Mouse (Mus musculus): ENCODE data around the gene Vps54. TPM values are rescaled to one million over a fixed set of nuclear protein-coding genes. Genes with fewer than 3 reads are reported as not detected.

The Vps54 gene
- polyA plus RNA-seq, 1 experiment from 2014 or later = 6.7 TPM

DNA sequence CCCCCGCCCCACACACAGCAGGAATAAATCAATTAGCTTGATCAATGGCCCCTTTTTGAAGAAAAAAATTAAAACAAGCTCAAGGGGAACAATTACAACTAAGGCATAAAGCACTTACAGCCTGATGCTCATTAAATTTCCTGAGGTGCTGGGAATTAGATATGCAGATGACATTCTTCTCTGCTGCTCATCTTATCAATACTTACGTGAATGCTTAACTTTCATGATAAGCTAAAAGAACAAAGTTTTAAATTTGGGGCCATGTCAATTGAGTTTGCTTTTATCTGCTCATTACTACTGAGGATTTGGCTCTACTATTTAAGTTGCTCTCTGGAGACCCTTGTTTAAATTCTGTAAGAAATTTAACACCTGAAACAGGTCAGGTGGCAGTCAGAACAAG, 109.8 kb downstream of the Vps54 start:
- H3K4me2 ChIP-seq (replicated peaks; ENCODE audit: low read depth) = no peak overlapping the region
- no peak overlapping the region for H3K27ac ChIP-seq (replicated peaks)
- ATAC-seq (ENCODE audit: low FRiP score, low TSS enrichment) = no peak

DNA sequence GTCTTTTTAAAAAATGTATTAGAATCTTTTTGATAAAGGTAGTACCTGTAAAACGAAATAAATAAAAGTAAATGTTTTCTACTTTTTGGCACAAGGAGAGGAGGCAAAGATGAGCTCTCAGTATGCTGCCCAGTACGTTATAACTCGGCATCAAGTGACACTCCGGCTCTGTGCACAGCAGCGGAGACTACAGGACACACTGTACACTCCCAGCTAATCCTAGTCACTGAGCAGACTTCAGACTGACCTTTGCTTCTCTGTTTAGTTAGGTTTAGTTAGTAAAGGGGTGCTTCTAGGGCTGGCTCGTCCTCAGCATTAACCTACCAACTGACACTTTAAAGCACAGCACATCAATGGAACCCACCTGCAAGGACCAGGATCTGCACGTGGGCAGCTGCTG, 112.2 kb downstream of the Vps54 start:
- Histone ChIP-seq H3K4me2 (replicated peaks; ENCODE audit: low read depth) (no peak overlapping the region), H3K27ac (replicated peaks) (no peak overlapping the region), H3K36me3 (ENCODE audit: control insufficient read depth, insufficient read depth, low read length) (peaks cover 12% of the 10 kb centered on the region; the same call in 1 of the 2 replicates), H3K4me3 (ENCODE audit: low read depth, low read length) (no peak overlapping the region), H3K27me3 (ENCODE audit: control insufficient read depth, insufficient read depth, low read length) (no peaks in the 10 kb centered on the region), H3K4me1 (replicated peaks; ENCODE audit: control insufficient read depth, insufficient read depth) (no peaks in the 10 kb centered on the region), H3K9ac (ENCODE audit: low read length) (no peak overlapping the region), H3K9me3 (ENCODE audit: control insufficient read depth, low read length) (no peaks in the 10 kb centered on the region)
- 86% methylated on average over 7 of the region's 7 CpGs for WGBS
- DNase-seq (ENCODE audit: low spot score) (no peak), ATAC-seq (ENCODE audit: low FRiP score, low TSS enrichment) (no peak)
- TF ChIP-seq CTCF (IDR thresholded peaks at IDR 0.05; ENCODE audit: low read depth) = no peak
- no peak for TF ChIP-seq EP300 (optimal IDR thresholded peaks at IDR 0.05)

More for the DNA sequence above, 109.8 kb downstream of the Vps54 start:
- DNase-seq (ENCODE audit: low spot score) = no peak
- WGBS = 97% methylated on average over 2 of the region's 2 CpGs
- H3K9me3 ChIP-seq (ENCODE audit: control insufficient read depth, low read length) = no peaks in the 10 kb centered on the region
- no peaks in the 10 kb centered on the region for H3K27me3 ChIP-seq (ENCODE audit: control insufficient read depth, insufficient read depth, low read length)
- no peaks in the 10 kb centered on the region for H3K4me1 ChIP-seq (replicated peaks; ENCODE audit: control insufficient read depth, insufficient read depth)
- TF ChIP-seq EP300 (optimal IDR thresholded peaks at IDR 0.05) = no peak
- no peak for TF ChIP-seq CTCF (IDR thresholded peaks at IDR 0.05; ENCODE audit: low read depth)
- no peak overlapping the region for H3K4me3 ChIP-seq (ENCODE audit: low read depth, low read length)
- peaks cover 12% of the 10 kb centered on the region; the same call in 1 of the 2 replicates for H3K36me3 ChIP-seq (ENCODE audit: control insufficient read depth, insufficient read depth, low read length)
- H3K9ac ChIP-seq (ENCODE audit: low read length) = no peak overlapping the region

DNA sequence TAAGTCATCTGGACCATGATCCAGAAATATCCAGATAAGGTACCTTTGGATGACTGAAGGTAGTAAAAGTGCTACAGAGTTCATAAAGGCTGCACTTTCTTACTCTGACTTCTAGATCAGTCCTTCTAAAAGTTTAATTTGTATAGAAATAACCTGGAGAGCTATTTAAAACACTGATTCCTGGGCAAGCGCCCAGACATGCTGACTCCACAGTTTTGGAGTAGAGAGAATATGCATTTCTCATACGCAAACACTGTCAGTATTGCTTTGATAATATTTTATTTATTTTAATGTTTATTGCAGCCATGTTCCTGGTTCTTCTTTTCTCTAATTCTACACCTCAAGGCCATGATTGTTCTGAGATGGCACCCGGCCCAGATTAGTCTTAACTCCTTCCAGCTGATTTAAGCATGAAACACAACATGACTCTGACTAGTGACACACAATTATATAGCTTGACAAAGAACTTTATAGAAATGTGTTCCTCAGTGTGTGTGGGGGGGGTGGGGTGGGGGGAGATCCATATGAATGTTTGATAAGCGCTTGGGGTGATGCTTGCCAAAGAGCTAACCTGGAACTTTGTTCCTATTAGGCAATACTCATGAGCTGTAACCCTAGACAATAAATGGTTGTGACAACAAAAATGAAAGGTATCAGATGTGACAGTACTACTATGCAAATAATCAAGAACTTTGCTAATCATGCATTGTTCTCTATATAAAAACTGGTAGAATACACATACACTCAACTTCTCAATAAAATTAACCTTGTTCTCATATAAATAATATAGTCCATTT, 124.3 kb downstream of the Vps54 start:
- DNase-seq (ENCODE audit: low spot score) = no peak
- H3K27me3 ChIP-seq (ENCODE audit: control insufficient read depth, insufficient read depth, low read length) = no peaks in the 10 kb centered on the region
- H3K4me2 ChIP-seq (replicated peaks; ENCODE audit: low read depth) = no peak overlapping the region
- no peak overlapping the region for H3K4me3 ChIP-seq (ENCODE audit: low read depth, low read length)
- TF ChIP-seq CTCF (IDR thresholded peaks at IDR 0.05; ENCODE audit: low read depth) (no peak), EP300 (optimal IDR thresholded peaks at IDR 0.05) (no peak)
- no peaks in the 10 kb centered on the region for H3K9me3 ChIP-seq (ENCODE audit: control insufficient read depth, low read length)
- H3K4me1 ChIP-seq (replicated peaks; ENCODE audit: control insufficient read depth, insufficient read depth) = no peaks in the 10 kb centered on the region
- no peak overlapping the region for H3K27ac ChIP-seq (replicated peaks)
- WGBS = 74% methylated on average over 4 of the region's 4 CpGs
- H3K9ac ChIP-seq (ENCODE audit: low read length) = no peak overlapping the region
- no peaks in the 10 kb centered on the region for H3K36me3 ChIP-seq (ENCODE audit: control insufficient read depth, insufficient read depth, low read length)
- no peak for ATAC-seq (ENCODE audit: low FRiP score, low TSS enrichment)

DNA sequence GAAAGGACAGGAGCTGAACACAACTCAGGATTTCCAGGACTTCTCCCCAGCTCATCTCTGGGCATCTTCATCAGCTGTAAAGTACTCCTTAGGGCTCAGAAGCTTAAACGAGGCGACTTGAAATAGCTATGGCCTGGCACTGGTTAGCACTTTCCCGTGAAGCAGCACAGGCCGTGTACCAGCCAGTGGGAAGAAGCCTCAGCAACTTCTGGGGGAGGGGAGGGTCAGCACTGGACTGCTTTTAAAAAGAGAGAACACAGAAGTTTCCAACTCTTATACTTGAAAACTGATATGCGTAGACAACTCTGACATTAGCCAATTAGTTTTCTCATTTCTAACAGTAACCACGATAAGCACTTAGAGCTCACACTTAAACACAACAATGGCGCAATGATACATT, 129.4 kb downstream of the Vps54 start:
- 0 out of 2 replicates have a peak, but pooled peaks cover 3% of the 10 kb centered on the region for H3K4me1 ChIP-seq (replicated peaks; ENCODE audit: control insufficient read depth, insufficient read depth)
- H3K4me2 ChIP-seq (replicated peaks; ENCODE audit: low read depth) = peak overlapping the region; percentile 64
- TF ChIP-seq CTCF (IDR thresholded peaks at IDR 0.05; ENCODE audit: low read depth) = no peak
- TF ChIP-seq EP300 (optimal IDR thresholded peaks at IDR 0.05) = no peak
- no peak for ATAC-seq (ENCODE audit: low FRiP score, low TSS enrichment)
- no peaks in the 10 kb centered on the region for H3K27me3 ChIP-seq (ENCODE audit: control insufficient read depth, insufficient read depth, low read length)
- H3K9ac ChIP-seq (ENCODE audit: low read length) = peak overlapping the region; percentile 35; the same call in 1 of the 2 replicates
- 34% methylated on average over 7 of the region's 7 CpGs for WGBS
- H3K36me3 ChIP-seq (ENCODE audit: control insufficient read depth, insufficient read depth, low read length) = no peaks in the 10 kb centered on the region
- peak overlapping the region; percentile 73 for H3K4me3 ChIP-seq (ENCODE audit: low read depth, low read length)
- H3K9me3 ChIP-seq (ENCODE audit: control insufficient read depth, low read length) = no peaks in the 10 kb centered on the region
- DNase-seq (ENCODE audit: low spot score) = peak; percentile 16
- no peak overlapping the region; the same call in 1 of the 2 replicates for H3K27ac ChIP-seq (replicated peaks)

DNA sequence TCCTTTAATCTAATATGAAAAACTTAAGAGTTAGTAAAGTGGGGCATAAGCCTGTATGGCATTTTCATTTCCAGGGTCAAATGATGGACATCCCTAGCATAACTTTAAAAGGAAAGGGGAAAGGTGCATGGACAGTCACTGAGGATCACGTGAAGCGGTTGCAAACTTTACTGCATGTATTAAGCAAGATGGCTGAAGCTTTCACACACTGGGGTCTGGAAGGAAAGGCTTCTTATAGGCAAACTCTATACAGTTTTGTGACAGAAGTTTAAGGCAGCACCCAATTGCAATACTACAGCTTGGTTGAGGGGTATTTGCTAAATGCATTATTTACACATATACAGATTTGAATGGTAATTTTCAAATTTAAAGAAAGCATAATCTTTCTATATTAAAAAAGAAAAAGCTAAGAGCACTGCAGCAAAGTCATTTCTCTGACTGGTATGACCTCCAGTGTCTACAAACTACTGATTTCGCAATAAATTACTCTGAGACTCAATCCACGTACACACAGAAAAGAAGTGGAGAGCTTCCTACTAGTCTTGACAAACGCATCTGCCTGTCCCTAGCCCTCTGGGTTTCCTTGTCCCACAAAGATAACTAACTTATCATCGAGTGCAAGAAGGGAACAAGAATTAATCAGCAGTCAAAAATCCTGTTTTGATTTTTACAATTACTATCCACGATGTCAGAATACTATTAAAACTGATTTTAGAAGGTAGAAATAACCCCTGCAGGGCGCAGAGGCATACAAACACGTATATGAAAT, 130.4 kb downstream of the Vps54 start:
- Histone ChIP-seq H3K9ac (ENCODE audit: low read length) (peak overlapping the region; percentile 87), H3K9me3 (ENCODE audit: control insufficient read depth, low read length) (no peaks in the 10 kb centered on the region), H3K4me2 (replicated peaks; ENCODE audit: low read depth) (peak overlapping the region; percentile 64), H3K4me3 (ENCODE audit: low read depth, low read length) (peak overlapping the region; percentile 73), H3K4me1 (replicated peaks; ENCODE audit: control insufficient read depth, insufficient read depth) (0 out of 2 replicates have a peak, but pooled peaks cover 3% of the 10 kb centered on the region), H3K27me3 (ENCODE audit: control insufficient read depth, insufficient read depth, low read length) (no peaks in the 10 kb centered on the region), H3K27ac (replicated peaks) (peak overlapping the region; percentile 98), H3K36me3 (ENCODE audit: control insufficient read depth, insufficient read depth, low read length) (no peaks in the 10 kb centered on the region)
- DNase-seq (ENCODE audit: low spot score) (no peak), ATAC-seq (ENCODE audit: low FRiP score, low TSS enrichment) (no peak)
- TF ChIP-seq CTCF (IDR thresholded peaks at IDR 0.05; ENCODE audit: low read depth) = no peak
- no peak for TF ChIP-seq EP300 (optimal IDR thresholded peaks at IDR 0.05)
- 6% methylated on average over 9 of the region's 9 CpGs for WGBS
